Mouse (Mus musculus) neural tube, embryonic 15.5 days (tissue): ENCODE data around the gene Arhgef2. TPM values are rescaled to one million over a fixed set of nuclear protein-coding genes. Genes with fewer than 3 reads are reported as not detected.
A peak's percentile ranks its signal among the peaks of the same experiment; 100 is the strongest.

Experiments
- ATAC-seq: fragments of 200-750 bp; cut with Nextera tagmentation; 2 replicates; pipeline ENCODE4 v1.8.0; 2017; ENCODE audit warnings: mild to moderate bottlenecking, moderate TSS enrichment, moderate library complexity; ENCODE audit not compliant: low FRiP score
- H3K27ac ChIP-seq: fragments of 300-500 bp; sonication (generic); replicated peaks from 2 replicates; pipeline ENCODE4 v1.5.1; 2015; ENCODE audit warnings: mild to moderate bottlenecking, inconsistent platforms
- H3K27me3 ChIP-seq: fragments of 300-500 bp; sonication (generic); replicated peaks from 2 replicates; pipeline ENCODE4 v1.6.1; 2015; ENCODE audit warnings: inconsistent platforms
- H3K36me3 ChIP-seq: fragments of 300-500 bp; sonication (generic); 2 replicates; pipeline ENCODE4 v1.6.1; 2015; ENCODE audit warnings: inconsistent platforms
- H3K4me1 ChIP-seq: fragments of 300-500 bp; sonication (generic); 2 replicates; pipeline ENCODE4 v1.6.1; 2015; ENCODE audit warnings: inconsistent platforms
- H3K4me2 ChIP-seq: fragments of 300-500 bp; sonication (generic); 2 replicates; pipeline ENCODE4 v1.6.1; 2015; ENCODE audit warnings: inconsistent platforms, mild to moderate bottlenecking, moderate library complexity
- H3K4me3 ChIP-seq: fragments of 300-500 bp; sonication (generic); replicated peaks from 2 replicates; pipeline ENCODE4 v1.5.1; 2015; ENCODE audit warnings: mild to moderate bottlenecking, inconsistent platforms
- H3K9ac ChIP-seq: fragments of 300-500 bp; sonication (generic); replicated peaks from 2 replicates; pipeline ENCODE4 v1.6.1; 2015; ENCODE audit warnings: mild to moderate bottlenecking, inconsistent platforms
- H3K9me3 ChIP-seq: fragments of 300-500 bp; sonication (generic); replicated peaks from 2 replicates; pipeline ENCODE4 v1.6.1; 2016; ENCODE audit warnings: inconsistent platforms
- WGBS: fragments of 180-500 bp; shearing (Covaris S2); methylation state at CpG from one replicate; pipeline ENCODE4 v1.1.7; 2015; ENCODE audit warnings: mixed read lengths; 5-methylcytosine and 5-hydroxymethylcytosine counted together
- polyA plus RNA-seq: library from polyadenylated mRNA; unstranded; fragments of >200 nt; fragmentation: Nextera tagmentation; extraction: Ambion mirVana; gene quantifications from 2 replicates; pipeline ENCODE4 v1.2.1, GENCODE M21; 2015

Arhgef2 gene
- polyA plus RNA-seq, 1 experiment from 2014 or later = 104 TPM

DNA sequence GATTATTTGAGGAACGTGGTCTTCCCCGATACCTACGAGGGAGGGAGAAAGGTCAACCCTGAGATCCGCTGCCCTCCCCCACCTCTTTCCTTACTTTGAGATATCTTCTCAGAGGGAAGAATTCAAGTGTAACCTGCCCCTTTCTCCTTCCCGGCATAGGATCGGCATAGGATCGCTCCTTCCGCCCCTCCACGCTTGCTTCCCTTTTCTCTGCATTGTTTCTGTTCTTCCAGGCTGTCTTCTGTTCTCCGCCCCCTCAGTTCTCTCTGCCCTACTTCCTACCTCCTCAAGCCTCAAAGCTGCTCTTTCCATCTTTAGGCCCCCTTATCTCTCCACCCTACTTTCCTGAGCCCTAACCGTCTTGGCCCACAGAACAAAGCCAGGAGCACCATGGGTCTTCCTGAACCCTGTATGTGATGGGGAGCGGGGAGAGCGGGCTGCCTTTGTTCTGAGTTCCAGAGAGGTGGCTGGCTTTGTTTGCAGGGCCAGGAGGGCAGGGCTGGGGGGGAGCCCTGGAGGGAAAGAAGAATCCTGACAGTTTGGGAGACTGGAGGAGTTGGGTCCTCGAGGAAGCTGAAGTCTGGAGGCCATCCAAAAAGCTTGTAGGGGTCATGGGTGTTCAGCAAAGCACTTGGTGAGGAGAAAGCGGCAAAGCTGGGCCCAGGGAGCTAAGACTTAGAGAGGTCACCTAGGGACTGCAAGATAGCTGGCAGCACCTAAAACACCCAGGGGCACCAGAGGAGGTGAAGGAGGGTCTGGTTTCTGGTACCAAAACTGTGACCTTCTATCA, 17.8 kb downstream of the Arhgef2 start:
- peak overlapping the region; percentile 87 for H3K4me2 ChIP-seq
- no peaks in the 10 kb centered on the region for H3K27me3 ChIP-seq
- ATAC-seq = peak; percentile 21; the same call in 1 of the 2 replicates
- peak overlapping the region; percentile 96 for H3K27ac ChIP-seq
- peak overlapping the region; percentile 86 for H3K4me3 ChIP-seq
- H3K4me1 ChIP-seq = peaks cover 60% of the 10 kb centered on the region
- WGBS = 1% methylated on average over 14 of the region's 15 CpGs
- H3K9me3 ChIP-seq = no peaks in the 10 kb centered on the region
- peak overlapping the region; percentile 95 for H3K9ac ChIP-seq
- no peaks in the 10 kb centered on the region for H3K36me3 ChIP-seq

DNA sequence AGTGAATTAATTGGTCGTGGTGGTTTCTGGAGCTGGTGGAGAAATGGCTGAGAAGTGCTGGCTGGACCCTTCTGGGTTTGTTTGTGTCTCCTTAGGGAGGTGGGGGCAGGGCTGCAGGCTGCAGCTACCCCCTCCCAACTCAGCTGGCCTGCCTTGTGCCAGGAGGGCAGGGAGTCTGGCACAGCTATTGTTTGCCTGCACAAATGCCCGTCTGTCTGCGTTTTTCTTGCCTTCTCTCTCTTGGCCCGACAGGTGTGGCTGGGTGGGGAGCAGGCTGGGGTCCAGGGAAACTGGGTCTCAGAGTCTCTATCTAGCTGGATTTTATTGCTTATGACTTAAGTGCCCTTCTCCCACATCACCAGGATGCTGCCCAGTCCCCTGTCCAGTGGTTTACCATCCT, 18.6 kb downstream of the Arhgef2 start:
- H3K36me3 ChIP-seq = peaks cover 3% of the 10 kb centered on the region
- no peaks in the 10 kb centered on the region for H3K27me3 ChIP-seq
- no peak for ATAC-seq
- H3K9ac ChIP-seq = peak overlapping the region; percentile 95
- peak overlapping the region; percentile 96 for H3K27ac ChIP-seq
- WGBS = 3% methylated on average over 4 of the region's 4 CpGs
- H3K4me1 ChIP-seq = peaks cover 66% of the 10 kb centered on the region
- peak overlapping the region; percentile 87 for H3K4me2 ChIP-seq
- H3K4me3 ChIP-seq = peak overlapping the region; percentile 86
- H3K9me3 ChIP-seq = no peaks in the 10 kb centered on the region

DNA sequence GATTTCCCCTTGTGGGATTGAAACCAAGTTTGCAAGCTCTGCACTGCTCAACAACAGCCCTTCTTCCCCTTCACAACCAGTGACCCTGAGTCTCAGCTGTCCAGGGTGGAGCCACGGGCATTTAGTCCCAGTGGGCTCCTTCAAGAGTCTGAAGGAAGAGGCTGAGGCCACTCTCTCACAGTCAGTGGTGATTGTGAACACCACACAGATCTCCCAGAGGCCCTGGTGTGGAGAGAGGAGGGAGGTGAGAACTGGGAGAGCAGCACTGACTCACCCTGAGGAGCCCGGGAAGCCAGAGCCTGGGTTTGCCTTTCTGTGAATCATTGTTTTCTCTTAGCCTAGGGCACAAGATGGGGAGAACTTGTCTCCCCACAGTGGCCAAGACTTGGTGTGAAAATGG, 19.2 kb downstream of the Arhgef2 start:
- Histone ChIP-seq H3K27ac (peak overlapping the region; percentile 96), H3K27me3 (no peaks in the 10 kb centered on the region), H3K4me1 (peaks cover 65% of the 10 kb centered on the region), H3K36me3 (peaks cover 9% of the 10 kb centered on the region), H3K4me2 (peak overlapping the region; percentile 87), H3K4me3 (peak overlapping the region; percentile 86), H3K9me3 (no peaks in the 10 kb centered on the region), H3K9ac (peak overlapping the region; percentile 95)
- WGBS = 14% methylated on average over 2 of the region's 2 CpGs
- no peak for ATAC-seq

DNA sequence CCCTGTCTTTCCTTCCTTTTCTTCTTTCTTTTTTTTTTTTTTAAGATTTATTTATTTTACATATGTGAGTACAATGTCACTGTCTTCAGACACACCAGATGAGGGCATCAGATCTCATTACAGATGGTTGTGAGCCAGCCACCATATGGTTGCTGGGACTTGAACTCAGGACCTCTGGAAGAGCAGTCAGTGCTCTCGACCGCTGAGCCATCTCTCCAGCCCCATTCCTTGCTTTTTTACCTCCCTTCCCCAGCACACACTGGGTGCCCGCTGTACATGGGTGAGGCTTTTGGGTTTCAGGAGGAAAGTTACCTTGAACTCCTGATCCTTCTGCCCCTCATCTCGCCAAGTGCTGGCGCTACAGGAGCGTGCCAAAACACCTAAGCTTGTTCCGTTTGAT, 19.8 kb downstream of the Arhgef2 start:
- Histone ChIP-seq H3K36me3 (peaks cover 13% of the 10 kb centered on the region), H3K9me3 (no peaks in the 10 kb centered on the region), H3K27ac (peak overlapping the region; percentile 96), H3K4me2 (peak overlapping the region; percentile 87), H3K9ac (no peak overlapping the region), H3K4me3 (peak overlapping the region; percentile 86; the same call in 1 of the 2 replicates), H3K27me3 (no peaks in the 10 kb centered on the region), H3K4me1 (peaks cover 61% of the 10 kb centered on the region)
- 88% methylated on average over 7 of the region's 7 CpGs for WGBS
- no peak for ATAC-seq

DNA sequence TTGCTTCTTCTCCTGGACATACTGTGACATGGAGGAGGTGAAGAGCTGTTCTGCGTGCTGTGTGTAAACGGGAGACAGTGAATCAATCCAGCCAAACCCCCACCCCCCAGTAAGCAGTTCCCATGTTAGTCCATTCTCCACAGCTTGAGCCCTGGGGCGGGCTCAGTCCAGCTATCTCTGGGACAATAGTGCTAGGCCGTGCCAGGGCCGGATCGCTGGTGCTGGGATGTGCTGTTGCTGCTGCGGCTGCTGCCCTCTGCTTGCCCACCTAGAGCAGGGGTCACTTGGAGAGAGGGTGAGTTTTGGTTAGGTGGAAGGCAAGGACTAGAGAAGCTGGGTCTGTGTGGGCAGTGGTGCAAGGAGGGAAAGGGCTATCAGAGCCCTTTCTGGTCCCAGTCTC, 20.6 kb downstream of the Arhgef2 start:
- Histone ChIP-seq H3K36me3 (peaks cover 21% of the 10 kb centered on the region), H3K9ac (0 out of 2 replicates have a peak overlapping the region, but pooled peaks have one; percentile 3), H3K27me3 (no peaks in the 10 kb centered on the region), H3K4me1 (peaks cover 60% of the 10 kb centered on the region), H3K9me3 (no peaks in the 10 kb centered on the region), H3K4me2 (peak overlapping the region; percentile 87; the same call in 1 of the 2 replicates), H3K4me3 (no peak overlapping the region), H3K27ac (peak overlapping the region; percentile 96; the same call in 1 of the 2 replicates)
- 48% methylated on average over 7 of the region's 7 CpGs for WGBS
- ATAC-seq = no peak

DNA sequence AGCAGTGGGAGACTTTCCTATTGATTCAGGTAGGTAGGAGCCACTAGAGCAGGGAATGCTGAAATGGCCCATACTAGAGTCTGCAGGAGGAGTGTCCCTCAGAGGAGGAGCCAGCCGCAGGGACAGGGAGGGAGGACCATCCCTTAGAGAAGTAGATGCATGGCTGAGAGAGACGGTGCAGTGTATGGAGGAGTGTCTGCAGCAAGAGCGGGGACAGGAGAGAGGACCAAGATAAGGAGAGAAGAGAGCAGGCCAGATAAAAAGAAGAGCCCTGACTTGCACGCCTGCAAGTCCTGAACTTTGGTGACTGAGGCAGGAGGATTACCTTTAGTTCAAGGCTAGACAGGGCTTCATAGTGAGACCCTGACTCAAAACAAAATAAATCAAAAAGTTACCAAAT, 21.3 kb downstream of the Arhgef2 start:
- 56% methylated on average over 4 of the region's 4 CpGs for WGBS
- no peak for ATAC-seq
- no peak overlapping the region for H3K4me2 ChIP-seq
- peaks cover 29% of the 10 kb centered on the region for H3K36me3 ChIP-seq
- H3K4me3 ChIP-seq = no peak overlapping the region
- H3K27me3 ChIP-seq = no peaks in the 10 kb centered on the region
- peaks cover 60% of the 10 kb centered on the region for H3K4me1 ChIP-seq
- H3K9me3 ChIP-seq = no peaks in the 10 kb centered on the region
- H3K9ac ChIP-seq = no peak overlapping the region
- no peak overlapping the region for H3K27ac ChIP-seq

DNA sequence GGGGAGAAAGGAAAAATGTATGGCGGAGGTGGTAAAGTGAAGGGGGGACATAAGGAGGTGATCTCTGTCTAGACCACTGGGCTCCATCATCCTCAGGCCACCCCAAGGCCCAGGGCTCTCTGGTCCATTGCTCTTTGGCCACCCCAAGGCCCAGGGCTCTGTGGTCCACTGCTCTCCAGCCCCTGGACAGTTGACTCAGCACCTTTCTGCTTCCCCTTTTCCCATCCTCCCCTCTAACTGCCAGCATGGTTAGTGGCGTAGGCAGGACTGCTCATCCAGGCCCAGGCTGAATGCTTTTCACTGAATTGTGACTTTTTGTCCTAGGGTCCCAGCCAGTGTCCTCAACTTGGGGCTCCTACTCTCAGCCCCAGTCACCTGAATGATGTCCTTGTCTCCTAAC, 21.8 kb downstream of the Arhgef2 start:
- Histone ChIP-seq H3K36me3 (peaks cover 33% of the 10 kb centered on the region), H3K4me2 (no peak overlapping the region), H3K9me3 (no peaks in the 10 kb centered on the region), H3K4me1 (peaks cover 60% of the 10 kb centered on the region), H3K27ac (no peak overlapping the region), H3K27me3 (no peaks in the 10 kb centered on the region), H3K4me3 (no peak overlapping the region), H3K9ac (no peak overlapping the region)
- 80% methylated on average over 2 of the region's 2 CpGs for WGBS
- ATAC-seq = no peak

DNA sequence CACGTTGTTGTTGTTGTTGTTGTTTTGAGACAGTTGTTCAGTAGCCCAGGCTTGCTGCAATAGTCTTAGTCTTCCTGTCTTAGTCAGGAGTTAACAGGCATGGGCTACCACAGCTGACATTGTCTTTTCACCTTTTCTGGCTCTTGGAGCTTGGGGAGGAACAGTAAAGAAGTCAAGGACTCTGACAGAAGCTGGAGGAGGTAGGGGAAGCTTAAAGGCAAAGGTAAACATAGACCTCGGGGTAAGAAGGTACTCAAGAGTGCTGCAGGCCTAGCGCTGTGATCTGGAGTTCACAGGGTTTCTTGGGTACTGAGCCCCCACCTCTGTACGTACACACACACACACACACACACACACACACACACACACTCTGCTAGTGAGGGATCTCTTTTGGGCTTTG, 23.0 kb downstream of the Arhgef2 start:
- ATAC-seq = no peak
- 80% methylated on average over 4 of the region's 4 CpGs for WGBS
- peaks cover 46% of the 10 kb centered on the region for H3K36me3 ChIP-seq
- no peaks in the 10 kb centered on the region for H3K27me3 ChIP-seq
- H3K4me3 ChIP-seq = no peak overlapping the region
- H3K9me3 ChIP-seq = no peaks in the 10 kb centered on the region
- H3K4me1 ChIP-seq = peaks cover 55% of the 10 kb centered on the region
- no peak overlapping the region for H3K4me2 ChIP-seq
- no peak overlapping the region for H3K9ac ChIP-seq
- no peak overlapping the region for H3K27ac ChIP-seq

DNA sequence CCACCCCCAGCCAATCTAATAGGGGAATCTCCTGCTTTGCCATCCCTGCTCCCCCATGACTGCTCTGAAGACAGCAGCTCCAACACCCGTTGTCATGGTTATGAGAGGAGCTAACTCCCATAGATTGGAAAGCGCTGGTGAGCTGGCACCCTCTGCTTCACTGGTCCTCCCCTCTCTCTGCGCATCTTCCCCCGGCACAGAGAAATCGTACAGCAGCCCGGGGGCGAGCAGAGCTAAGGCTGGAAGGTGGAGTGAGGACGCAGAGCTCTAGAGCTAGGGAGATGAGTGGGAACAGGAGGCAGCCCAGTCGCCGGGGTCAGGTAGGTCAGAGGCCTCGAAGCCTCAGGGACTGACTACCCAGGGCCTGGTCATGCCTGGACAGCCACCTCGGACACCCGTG, 23.5 kb downstream of the Arhgef2 start:
- ATAC-seq = no peak
- 76% methylated on average over 13 of the region's 13 CpGs for WGBS
- peaks cover 50% of the 10 kb centered on the region for H3K36me3 ChIP-seq
- H3K27me3 ChIP-seq = no peaks in the 10 kb centered on the region
- H3K4me1 ChIP-seq = peaks cover 50% of the 10 kb centered on the region
- H3K9me3 ChIP-seq = no peaks in the 10 kb centered on the region
- no peak overlapping the region for H3K27ac ChIP-seq
- no peak overlapping the region for H3K4me3 ChIP-seq
- H3K4me2 ChIP-seq = no peak overlapping the region
- H3K9ac ChIP-seq = no peak overlapping the region

DNA sequence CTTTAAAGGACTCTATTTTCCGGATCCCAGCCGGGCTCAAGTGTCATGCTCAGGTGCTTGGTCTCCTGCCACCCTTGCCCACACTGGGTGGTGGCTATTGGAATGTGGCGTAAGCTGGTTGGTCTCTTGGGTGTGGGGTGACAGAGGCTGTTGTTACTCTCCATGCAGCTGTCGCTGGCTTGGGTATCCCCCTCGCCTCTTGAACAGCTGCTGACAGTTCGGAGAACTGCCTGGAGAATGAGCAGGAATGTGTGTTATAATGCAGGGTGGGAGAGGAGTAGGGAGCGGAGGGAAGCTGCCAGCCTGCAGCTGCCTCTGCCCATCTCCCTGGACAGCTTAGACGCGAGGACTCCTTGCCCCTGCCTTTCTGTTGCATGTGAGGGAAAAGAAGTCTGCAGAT, 24.3 kb downstream of the Arhgef2 start:
- no peak overlapping the region for H3K4me2 ChIP-seq
- H3K9me3 ChIP-seq = no peaks in the 10 kb centered on the region
- WGBS = 71% methylated on average over 9 of the region's 9 CpGs
- no peak overlapping the region; the same call in 1 of the 2 replicates for H3K27ac ChIP-seq
- peaks cover 43% of the 10 kb centered on the region for H3K4me1 ChIP-seq
- H3K9ac ChIP-seq = no peak overlapping the region
- no peak for ATAC-seq
- H3K36me3 ChIP-seq = peaks cover 58% of the 10 kb centered on the region
- no peak overlapping the region for H3K4me3 ChIP-seq
- H3K27me3 ChIP-seq = no peaks in the 10 kb centered on the region

DNA sequence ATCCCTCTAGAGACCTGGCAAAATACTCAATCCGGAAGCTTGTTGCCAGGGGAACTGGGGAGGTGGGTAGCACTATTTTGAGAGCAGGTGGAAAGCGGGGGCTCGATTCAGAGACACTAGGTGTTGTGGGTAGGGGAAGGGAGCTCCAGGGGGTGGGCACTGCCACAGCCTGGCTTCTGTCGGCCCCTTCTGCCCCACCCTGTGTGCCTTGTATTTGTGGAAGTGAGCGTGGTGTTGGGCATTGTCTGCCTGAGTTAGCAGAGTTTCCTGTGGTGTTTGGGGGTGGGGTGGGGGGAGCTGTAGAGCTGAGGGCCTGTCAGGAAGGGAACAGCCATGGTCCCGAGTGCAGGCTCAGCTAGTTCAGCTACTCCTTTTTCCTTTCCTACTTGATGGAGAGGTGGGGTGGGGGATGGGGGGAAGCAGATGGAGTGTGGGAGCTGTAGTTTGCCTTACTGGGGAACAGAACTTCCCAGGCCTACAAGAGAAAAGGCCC, 25.1 kb downstream of the Arhgef2 start:
- no peaks in the 10 kb centered on the region for H3K27me3 ChIP-seq
- H3K36me3 ChIP-seq = peaks cover 67% of the 10 kb centered on the region
- no peak overlapping the region for H3K9ac ChIP-seq
- 0 out of 2 replicates have a peak overlapping the region, but pooled peaks have one; percentile 18 for H3K27ac ChIP-seq
- H3K4me2 ChIP-seq = no peak overlapping the region
- H3K4me3 ChIP-seq = no peak overlapping the region
- 55% methylated on average over 6 of the region's 6 CpGs for WGBS
- no peaks in the 10 kb centered on the region for H3K9me3 ChIP-seq
- peaks cover 34% of the 10 kb centered on the region for H3K4me1 ChIP-seq
- ATAC-seq = no peak

DNA sequence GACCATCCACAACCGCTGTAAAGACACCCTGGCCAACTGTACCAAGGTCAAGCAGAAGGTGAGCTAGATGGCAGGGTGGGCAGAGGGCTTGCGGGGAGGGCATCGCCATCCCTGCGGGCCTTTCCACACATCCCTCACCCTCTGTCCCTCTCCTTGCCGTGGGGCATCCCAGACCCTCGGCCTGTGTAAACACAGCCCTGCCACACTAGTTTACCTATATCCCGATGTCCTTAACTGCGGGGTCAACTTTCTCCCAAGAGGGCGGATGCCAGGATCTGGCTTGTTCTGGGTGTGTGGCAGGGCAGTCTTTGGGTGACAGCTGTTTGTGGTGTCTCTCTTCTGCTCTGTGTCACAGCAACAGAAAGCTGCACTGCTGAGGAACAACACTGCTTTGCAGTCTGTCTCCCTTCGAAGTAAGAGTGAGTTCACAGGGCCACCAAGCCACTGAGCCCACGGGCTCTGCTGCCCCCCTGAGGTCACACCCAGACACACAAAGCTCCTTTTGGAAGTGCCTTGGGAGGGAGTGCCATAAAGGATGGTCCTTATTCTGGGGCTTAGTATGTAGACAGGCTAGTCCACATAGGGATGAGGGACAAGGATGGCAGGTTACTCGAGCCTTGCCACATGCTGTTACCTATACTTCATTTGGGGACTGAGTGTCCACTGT, 26.3 kb downstream of the Arhgef2 start:
- no peak for ATAC-seq
- WGBS = 82% methylated on average over 12 of the region's 12 CpGs
- H3K36me3 ChIP-seq = peaks cover 78% of the 10 kb centered on the region

More for the DNA sequence above, 26.3 kb downstream of the Arhgef2 start:
- Histone ChIP-seq H3K4me3 (no peak overlapping the region), H3K27ac (no peak overlapping the region), H3K27me3 (no peaks in the 10 kb centered on the region), H3K4me2 (no peak overlapping the region), H3K9ac (no peak overlapping the region), H3K9me3 (no peaks in the 10 kb centered on the region), H3K4me1 (peaks cover 22% of the 10 kb centered on the region)
